ENCODE assay signal across 30 mouse cellular contexts in genomic region chr3:109671716-109672115, GRCm38 (mm10).
DNase-seq lines count a peak whose midpoint lies in the region; ATAC-seq and TF ChIP-seq lines count a peak whose summit lies in the region.
"Had no signal": no experiment of that assay in that cellular context is flagged by ENCODE, and none has a peak within 500 bp of the region (broad histone marks: within the 10 kb centered on the region; RNA-seq: fewer than 3 reads in every experiment).

No protein-coding gene starts in this region.

- WGBS in intestine, postnatal 0 days = 93% methylated on average over 4 of the region's 4 CpGs

- peak; percentile 20 to 51 for DNase-seq in frontal cortex, adult 2 months (ENCODE audit: extremely low spot score in 1 of 2, low spot score in 1 of 2)
- DNase-seq in frontal cortex, postnatal 25 days (ENCODE audit: low spot score in 2 of 2) = no peak
- DNase-seq in left cerebral cortex, adult 11 months (ENCODE audit: low spot score) = peak; percentile 9
- DNase-seq in left cerebral cortex, adult 2 months (ENCODE audit: extremely low spot score in 1 of 2, low spot score in 2 of 2) = no peak
- DNase-seq in brain, adult 2 months (ENCODE audit: low read depth, low spot score) = peak; percentile 76
- peak; percentile 42 for DNase-seq in brain, embryonic 14.5 days (ENCODE audit: low read depth)
- DNase-seq: adrenal gland, adult 2 months; B cell, adult 2 months; cerebellum, adult 11-12 months; cerebellum, adult 9-11 months; embryo, embryonic 11 days; gastrocnemius, postnatal 14 days; heart, postnatal 14 days; kidney, adult 18-20 months; kidney, postnatal 25 days; liver; lung, adult 2 months; lung, postnatal 10 days; thymus, postnatal 4 days had no signal

- no peak overlapping the region for H3K27ac ChIP-seq in left cerebral cortex, adult 2 months
- no peak overlapping the region for H3K27ac ChIP-seq in intestine, postnatal 0 days (ENCODE audit: low read depth, low read length)
- H3K27ac ChIP-seq: embryonic facial prominence, embryonic 12.5 days; hindbrain, embryonic 10.5 days; hindbrain, embryonic 15.5 days; kidney, embryonic 15.5 days; layer of hippocampus, adult 2 months; liver, embryonic 14.5 days; macrophage; midbrain, embryonic 13.5 days; neural tube, embryonic 13.5 days had no signal

- no peak overlapping the region for H3K4me3 ChIP-seq in left cerebral cortex, adult 2 months
- no peak overlapping the region for H3K4me3 ChIP-seq in intestine, postnatal 0 days (ENCODE audit: low read depth, low read length)
- H3K4me3 ChIP-seq: embryonic facial prominence, embryonic 12.5 days; hindbrain, embryonic 10.5 days; hindbrain, embryonic 15.5 days; kidney, embryonic 15.5 days; layer of hippocampus, adult 2 months; midbrain, embryonic 13.5 days; neural tube, embryonic 13.5 days had no signal

- H3K4me2 ChIP-seq in intestine, postnatal 0 days (replicated peaks; ENCODE audit: low read depth) = no peak overlapping the region
- H3K4me2 ChIP-seq: embryonic facial prominence, embryonic 12.5 days; hindbrain, embryonic 15.5 days; kidney, embryonic 15.5 days; midbrain, embryonic 13.5 days; neural tube, embryonic 13.5 days had no signal

- no peaks in the 10 kb centered on the region for H3K9me3 ChIP-seq in intestine, postnatal 0 days (ENCODE audit: control insufficient read depth)
- H3K9me3 ChIP-seq: embryonic facial prominence, embryonic 12.5 days; hindbrain, embryonic 10.5 days; hindbrain, embryonic 15.5 days; kidney, embryonic 15.5 days; midbrain, embryonic 13.5 days; neural tube, embryonic 13.5 days had no signal

- no peak for ATAC-seq in intestine, postnatal 0 days
- ATAC-seq: inflammation-experienced regulatory T-cells, adult 6 months; midbrain, embryonic 13.5 days had no signal

- intact Hi-C loops in left cerebral cortex, adult 2 months (cut with DNase I) = no loop called here

- H3K4me1 ChIP-seq in intestine, postnatal 0 days (replicated peaks; ENCODE audit: control insufficient read depth, insufficient read depth, low read length) = no peaks in the 10 kb centered on the region
- H3K4me1 ChIP-seq: embryonic facial prominence, embryonic 12.5 days; hindbrain, embryonic 10.5 days; hindbrain, embryonic 15.5 days; kidney, embryonic 15.5 days; midbrain, embryonic 13.5 days; neural tube, embryonic 13.5 days had no signal

- H3K27me3 ChIP-seq in intestine, postnatal 0 days (replicated peaks; ENCODE audit: control insufficient read depth, insufficient read depth, low read length) = no peaks in the 10 kb centered on the region
- H3K27me3 ChIP-seq: embryonic facial prominence, embryonic 12.5 days; hindbrain, embryonic 15.5 days; kidney, embryonic 15.5 days; midbrain, embryonic 13.5 days; neural tube, embryonic 13.5 days had no signal

- no peaks in the 10 kb centered on the region for H3K36me3 ChIP-seq in intestine, postnatal 0 days (ENCODE audit: control insufficient read depth, insufficient read depth)
- H3K36me3 ChIP-seq: embryonic facial prominence, embryonic 12.5 days; hindbrain, embryonic 10.5 days; hindbrain, embryonic 15.5 days; kidney, embryonic 15.5 days; midbrain, embryonic 13.5 days; neural tube, embryonic 13.5 days had no signal

- TF ChIP-seq CTCF in left cerebral cortex, adult 2 months (IDR thresholded peaks at IDR 0.05) = no peak
- no peak for TF ChIP-seq CTCF in brain, embryonic 14.5 days (IDR thresholded peaks at IDR 0.05; ENCODE audit: borderline replicate concordance, extremely low read depth, insufficient read depth, insufficient read length)
- TF ChIP-seq CTCF in intestine, postnatal 0 days (IDR thresholded peaks at IDR 0.05; ENCODE audit: low read depth) = no peak

- no peak overlapping the region for H3K9ac ChIP-seq in intestine, postnatal 0 days (ENCODE audit: low read depth, low read length)
- H3K9ac ChIP-seq: embryonic facial prominence, embryonic 12.5 days; hindbrain, embryonic 15.5 days; kidney, embryonic 15.5 days; liver, embryonic 14.5 days; midbrain, embryonic 13.5 days; neural tube, embryonic 13.5 days had no signal

- no peak for TF ChIP-seq POLR2A in brain, embryonic 14.5 days (IDR thresholded peaks at IDR 0.05; ENCODE audit: borderline replicate concordance, extremely low read depth, insufficient read depth, insufficient read length, poor library complexity, severe bottlenecking)

Comparison
In these comparisons a context has a peak if more than half of its experiments do, and no peak if none do; other contexts are left out.
1. DNase-seq: peak in frontal cortex, adult 2 months (2 of 2), left cerebral cortex, adult 11 months (single experiment), brain, adult 2 months (single experiment) and brain, embryonic 14.5 days (single experiment); none in frontal cortex, postnatal 25 days (0 of 2) and left cerebral cortex, adult 2 months (0 of 2).